Comparison of ENCODE assay signal across 10 mouse cellular contexts in genomic region chr4:53254483-53254882, GRCm38 (mm10).
"Had no signal": no experiment of that assay in that cellular context is flagged by ENCODE, and none has a peak within 500 bp of the region (broad histone marks: within the 10 kb centered on the region; RNA-seq: fewer than 3 reads in every experiment).

No protein-coding gene starts in this region.

- H3K36me3 ChIP-seq: limb, embryonic 12.5 days; neural tube, embryonic 12.5 days had no signal

- H3K27me3 ChIP-seq: limb, embryonic 12.5 days; neural tube, embryonic 12.5 days had no signal

- H3K9ac ChIP-seq: limb, embryonic 12.5 days; liver, embryonic 14.5 days; neural tube, embryonic 12.5 days had no signal

- H3K4me1 ChIP-seq: limb, embryonic 12.5 days had no signal

- H3K27ac ChIP-seq: limb, embryonic 12.5 days; liver, embryonic 14.5 days; neural tube, embryonic 12.5 days had no signal

- H3K4me2 ChIP-seq: limb, embryonic 12.5 days; neural tube, embryonic 12.5 days had no signal

- H3K9me3 ChIP-seq: limb, embryonic 12.5 days; neural tube, embryonic 12.5 days had no signal

- DNase-seq: kidney, adult 8-10 months; kidney, postnatal 25 days; liver; lung, adult 18-20 months; right cerebral cortex, postnatal 14 days; thymus, postnatal 36 days had no signal

- H3K4me3 ChIP-seq: limb, embryonic 12.5 days; myocyte; neural tube, embryonic 12.5 days had no signal
